Mouse (Mus musculus) induced T-regulatory cell, adult 2 months (primary cell): ENCODE data around the gene Sesn2.
"Not testable (repeated sequence)": the region's sequence is repeated elsewhere in the genome, so short reads cannot be mapped to it uniquely, and the experiment has no call there.

ENCODE experiments used
- DNase-seq: peaks from one replicate; pipeline ENCODE4 v3.0.0-alpha.2; 2012; ENCODE audit warnings: low read depth

Gene Sesn2

DNA sequence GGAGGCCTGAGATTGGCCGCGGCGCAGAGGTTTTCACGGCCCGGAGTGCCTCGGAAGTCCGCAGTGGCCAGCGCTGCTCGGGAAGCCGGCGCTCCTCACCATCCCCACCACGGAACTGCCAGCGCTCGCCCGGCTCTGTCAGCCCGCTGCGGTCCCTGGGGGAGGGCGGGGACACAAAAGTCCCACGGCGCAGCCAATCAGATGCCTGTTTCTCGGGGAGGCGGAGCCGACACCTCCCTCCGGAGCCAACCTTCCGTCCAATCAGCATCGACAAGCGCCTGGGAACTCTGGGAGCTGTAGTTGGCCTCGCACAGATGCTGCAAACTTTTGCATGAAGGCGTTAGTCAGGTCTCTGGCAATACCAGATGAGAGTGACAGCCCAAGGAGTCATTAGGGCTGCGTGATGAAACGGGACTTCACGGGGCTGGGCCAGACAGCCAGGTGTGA lies at the start of gene Sesn2:
TSS of gene Sesn2 (minus strand) at position 150 of the 447 bp plus-strand sequence.
- peak; percentile 98 for DNase-seq

DNA sequence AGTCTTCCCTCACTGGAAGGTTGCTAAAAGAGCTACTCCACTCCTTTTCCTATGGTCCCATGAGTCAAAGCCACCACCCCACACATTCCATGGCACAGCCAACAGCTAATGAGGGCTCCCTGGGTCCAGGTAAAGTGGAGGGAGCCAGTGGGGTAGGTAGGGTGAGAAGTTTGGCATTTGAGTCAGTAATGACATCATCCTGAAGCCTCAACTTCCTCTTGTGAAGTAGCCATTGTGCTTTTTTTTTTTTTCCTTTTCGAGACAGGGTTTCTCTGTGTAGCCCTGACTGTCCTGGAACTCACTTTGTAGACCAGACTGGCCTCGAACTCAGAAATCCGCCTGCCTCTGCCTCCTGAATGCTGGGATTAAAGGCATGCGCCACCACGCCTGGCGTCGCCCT lies 45.2 kb upstream of the Sesn2 start:
- not testable (repeated sequence) for DNase-seq

DNA sequence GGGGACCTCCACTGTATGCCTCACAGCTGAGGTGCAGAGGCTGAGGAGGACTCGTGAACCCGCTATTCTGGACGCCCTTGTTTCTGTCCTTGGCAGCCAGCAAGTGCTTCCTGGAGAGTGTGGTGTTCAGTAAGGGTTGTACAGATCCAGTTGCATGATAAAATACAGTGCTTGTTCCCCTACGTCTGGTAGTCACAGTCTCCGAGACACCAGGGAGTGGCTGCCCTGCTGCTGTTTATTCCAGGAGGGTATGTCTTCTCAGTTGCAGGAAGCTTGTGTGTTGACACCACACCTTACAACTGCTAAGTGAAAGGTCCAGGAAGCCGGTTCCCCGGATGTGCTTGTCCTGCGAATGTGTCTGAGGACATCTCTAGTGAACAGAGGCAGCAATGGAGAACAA lies 44.4 kb upstream of the Sesn2 start:
- DNase-seq: no peak

DNA sequence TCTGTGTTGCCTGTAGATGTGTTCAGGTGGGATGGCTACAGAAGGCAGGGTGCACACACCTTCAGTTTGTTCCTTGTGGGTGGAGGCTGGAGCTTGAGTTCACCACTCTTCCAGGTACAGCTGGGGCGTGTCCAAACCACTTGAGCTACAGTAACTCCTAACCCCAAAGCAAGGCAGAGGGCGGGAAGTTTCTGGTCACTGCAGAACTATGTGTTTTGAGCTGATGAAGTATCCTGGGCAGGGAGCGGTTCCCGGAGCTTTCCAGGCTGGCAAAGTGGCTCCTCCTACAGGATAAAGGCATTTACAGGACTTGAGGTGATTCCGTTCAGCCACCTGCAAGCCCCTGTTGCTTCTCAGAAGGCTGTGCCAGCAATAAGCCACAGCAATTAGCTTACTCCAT lies 43.9 kb upstream of the Sesn2 start:
- no peak for DNase-seq

DNA sequence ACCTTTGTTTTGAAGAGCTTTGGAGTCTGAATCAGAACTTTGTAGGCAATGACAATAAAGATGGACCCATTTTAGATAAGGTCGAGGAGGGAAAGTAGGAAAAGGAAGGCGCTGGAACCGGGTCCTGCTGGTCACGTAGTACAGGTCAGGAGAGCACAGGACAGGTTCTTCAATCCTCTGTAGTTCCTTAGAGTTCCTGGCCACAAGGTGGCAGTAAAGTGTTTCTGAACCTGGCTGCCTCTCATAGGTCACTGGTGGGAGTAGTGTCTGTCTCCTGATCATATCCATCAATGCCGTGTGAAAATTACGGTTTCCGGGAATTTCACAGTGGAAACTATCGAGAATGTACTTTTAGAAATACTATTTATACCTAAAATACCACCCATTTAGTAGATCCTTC lies 35.5 kb upstream of the Sesn2 start:
- peak; percentile 87 for DNase-seq

DNA sequence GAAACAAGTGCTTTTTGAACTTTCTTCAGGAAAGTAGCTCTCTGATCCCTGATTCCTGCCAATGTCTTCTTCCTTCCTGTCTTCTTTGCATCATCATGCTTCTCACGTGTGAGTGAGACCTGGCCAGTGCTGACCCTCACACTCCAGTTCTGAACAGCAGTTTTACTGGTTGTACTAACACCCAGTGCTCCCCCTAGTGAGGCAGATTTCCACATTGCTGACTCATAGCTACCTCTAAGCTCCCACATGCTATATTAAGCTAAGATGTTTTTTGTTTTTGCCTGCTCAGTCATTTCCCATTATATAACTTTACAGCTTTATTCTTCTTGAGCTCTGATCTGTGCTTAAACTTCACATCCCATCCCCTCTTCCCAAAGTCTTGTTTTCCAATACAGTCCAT lies 32.4 kb upstream of the Sesn2 start:
- DNase-seq: no peak

DNA sequence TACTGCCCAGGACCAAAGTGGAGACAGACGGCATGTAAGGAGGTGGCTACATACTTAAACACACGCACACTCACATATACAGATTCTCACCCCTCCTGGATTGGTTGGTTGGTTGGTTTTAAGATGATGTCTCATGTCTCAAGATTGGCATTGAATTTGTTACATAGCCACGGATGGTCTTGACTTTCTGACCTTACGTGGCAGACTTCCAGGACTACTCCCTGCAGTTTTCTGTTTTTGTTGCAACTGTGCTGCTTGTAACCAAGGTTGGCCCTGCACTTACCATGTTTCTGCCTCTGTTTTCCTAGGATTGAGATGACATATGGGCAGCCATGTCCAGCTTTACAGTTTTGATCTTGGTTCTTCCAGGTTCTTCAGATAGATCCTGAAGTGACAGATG lies 31.1 kb upstream of the Sesn2 start:
- no peak for DNase-seq

DNA sequence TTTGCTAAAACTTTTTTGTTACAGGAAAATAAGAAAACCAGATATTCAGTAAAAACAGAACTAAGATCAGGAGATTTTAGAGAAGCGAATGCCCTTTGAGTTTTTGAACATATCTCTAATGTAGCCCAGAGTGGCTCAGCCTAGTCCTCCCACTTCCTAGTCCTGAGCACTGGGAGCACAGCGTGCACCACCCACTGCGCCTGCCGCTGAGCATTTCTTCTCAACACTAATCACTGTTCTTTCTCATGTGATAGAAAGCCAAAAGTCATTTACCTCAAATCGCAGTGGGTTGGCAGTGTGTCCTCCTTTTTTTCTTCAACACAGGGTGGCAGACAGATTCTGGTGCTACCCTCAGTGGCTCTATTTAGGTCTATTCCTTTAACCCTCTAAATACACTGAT lies 29.2 kb upstream of the Sesn2 start:
- no peak for DNase-seq

DNA sequence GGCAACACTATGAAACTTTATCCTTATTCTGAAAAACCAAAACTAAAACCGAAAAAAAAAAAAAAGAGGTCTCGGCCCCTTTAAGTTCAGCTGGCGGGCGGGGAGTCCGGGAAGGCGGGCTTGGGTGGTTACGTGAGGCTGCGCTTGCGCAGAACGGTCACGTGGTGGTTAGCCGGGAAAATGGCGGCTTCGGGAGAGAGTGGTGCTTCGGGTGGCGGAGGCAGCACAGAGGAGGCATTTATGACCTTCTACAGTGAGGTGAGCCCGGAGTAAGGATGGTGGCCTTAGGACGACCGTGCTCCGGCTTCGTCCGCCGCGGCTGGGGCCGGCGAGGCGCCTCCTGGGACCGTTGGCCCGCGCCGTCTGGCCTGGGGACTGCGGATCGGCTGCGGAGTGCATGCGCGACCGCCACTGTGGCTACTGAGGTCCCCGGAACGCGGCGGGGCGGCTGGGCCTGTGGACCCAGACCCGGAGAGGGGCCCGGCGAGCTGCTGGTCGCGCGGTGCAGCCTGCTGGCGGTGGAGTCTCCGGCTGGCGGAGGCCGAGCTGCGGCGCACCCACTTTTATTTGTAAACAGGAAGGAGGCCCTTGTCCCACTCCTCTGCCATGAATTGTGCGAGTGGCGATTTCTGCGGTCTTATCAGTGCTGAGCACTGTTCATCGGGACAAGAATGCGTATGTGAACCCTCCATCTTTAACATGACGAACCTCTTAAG lies 25.3 kb upstream of the Sesn2 start, which contains the start of gene Dnajc8:
TSS of gene Dnajc8 (plus strand) at position 145 of the 716 bp plus-strand sequence.
- peak; percentile 99 for DNase-seq

DNA sequence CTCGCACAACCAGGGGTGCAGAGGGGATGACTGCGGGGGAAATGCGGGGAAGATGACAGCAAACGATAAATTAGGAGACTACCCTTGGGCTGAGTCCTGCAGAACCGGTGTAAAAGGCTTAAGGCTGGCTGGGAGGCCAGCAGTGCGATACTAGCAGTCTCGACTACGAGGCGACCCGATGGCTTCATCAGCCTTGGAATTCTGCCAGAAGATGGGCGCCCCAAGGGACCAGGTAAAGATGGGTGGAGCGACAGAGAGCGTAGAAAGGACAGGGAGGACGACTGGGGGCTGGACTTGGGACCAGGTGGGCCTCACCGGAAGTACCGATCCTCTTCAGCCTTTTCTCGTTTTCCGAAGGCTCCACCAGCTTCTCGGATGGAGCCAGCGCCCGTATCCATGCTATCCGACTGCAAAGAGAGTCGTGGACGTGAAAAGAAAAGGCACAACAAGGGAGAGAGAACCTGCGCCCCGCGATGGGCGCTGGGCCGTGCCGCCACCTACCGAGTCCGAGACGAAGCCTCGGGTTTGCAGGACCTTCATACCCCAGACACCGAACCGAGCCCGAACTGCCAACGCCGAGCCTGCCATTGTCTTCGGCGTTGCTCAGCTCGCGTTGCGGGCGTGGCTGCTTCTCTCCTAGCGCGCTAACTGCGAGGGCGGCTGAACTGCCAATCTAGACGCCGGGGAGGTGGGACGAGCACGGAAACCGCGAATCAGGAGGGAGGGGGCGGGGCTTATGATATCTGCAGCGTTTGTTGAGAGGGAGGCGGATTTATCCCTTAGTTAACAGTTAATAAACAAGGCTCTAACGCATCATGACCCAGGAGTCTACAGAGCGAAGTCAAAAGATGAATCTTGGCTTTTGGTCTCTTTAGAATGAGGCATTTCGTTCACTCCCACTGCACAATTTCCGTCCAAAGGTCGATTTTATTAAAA lies 22.9 kb upstream of the Sesn2 start, which contains the start of gene Atpif1:
TSS of gene Atpif1 (minus strand) at position 679 of the 936 bp plus-strand sequence.
- peak; percentile 98 for DNase-seq

DNA sequence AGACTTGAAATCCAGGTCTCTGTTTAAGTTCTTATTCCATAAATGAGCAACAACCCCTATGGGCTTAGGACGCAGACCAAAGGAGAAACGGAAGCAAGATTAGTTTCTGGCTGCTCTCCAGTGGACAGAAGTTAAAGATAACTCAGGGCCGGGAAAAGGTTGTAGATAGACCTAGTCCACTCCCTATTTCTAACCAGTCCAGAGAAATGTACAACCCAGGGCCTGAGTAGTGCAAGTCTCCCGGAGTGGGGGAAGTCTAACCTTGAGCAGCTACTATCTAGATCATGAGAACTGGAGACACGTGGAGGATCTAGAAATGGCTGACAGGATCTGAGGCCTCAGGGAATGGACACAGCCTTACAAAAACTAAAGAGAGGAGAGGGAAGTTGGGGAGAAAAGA lies 22.2 kb upstream of the Sesn2 start:
- DNase-seq: no peak

DNA sequence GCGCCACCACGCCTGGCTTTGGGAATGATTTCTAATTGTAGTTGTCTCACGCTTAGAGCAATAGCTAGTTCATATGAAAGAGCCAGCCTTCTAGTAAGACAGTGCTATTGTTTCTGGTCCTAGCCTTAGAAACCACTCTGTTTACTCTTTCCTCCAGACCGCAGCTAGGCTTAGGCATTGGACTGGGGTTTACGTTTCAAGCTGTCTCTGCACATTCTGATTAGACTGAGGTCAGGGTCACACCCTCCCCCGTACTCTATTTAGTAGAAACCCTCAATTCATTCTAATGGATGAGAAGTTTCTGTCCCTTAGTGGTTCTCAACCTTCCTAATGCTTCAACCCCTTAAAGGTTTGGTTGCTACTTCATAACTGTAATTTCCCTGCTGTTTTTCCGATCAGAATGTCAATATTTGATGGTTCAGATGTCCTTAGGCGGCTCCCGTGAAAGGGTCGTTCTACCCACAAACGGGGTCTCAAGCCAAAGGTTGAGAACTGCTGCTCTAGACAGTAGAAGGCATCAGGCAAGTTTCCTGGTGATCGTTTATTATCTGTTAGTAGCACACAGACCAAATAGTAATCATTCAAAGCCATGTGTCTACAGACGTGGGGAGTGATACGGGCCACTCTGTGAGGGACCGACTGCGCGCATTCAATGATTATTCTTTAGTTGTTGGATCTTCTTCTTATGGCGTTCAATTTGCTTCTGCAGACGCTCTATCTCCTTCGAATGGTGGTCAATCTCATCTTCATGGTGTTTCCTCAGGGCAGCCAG lies 19.9 kb upstream of the Sesn2 start:
- no peak for DNase-seq

DNA sequence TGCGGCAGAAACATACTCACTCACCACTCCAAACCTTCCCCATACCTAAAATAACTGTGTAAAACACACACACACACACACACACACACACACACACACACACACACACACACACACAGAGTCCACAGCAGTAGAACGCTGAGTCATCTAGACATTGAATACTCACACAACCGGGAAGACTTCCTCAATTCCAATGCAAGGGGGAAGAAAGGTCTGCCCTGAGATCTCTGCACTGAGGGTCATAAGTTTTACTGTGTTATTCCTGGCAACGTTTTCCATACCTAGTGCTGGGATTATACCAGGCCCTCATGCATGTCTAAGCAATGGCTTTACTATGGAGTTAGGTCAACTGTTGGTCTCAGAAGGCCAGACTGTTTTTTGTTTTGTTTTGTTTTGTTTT lies 19.0 kb upstream of the Sesn2 start:
- no peak for DNase-seq

DNA sequence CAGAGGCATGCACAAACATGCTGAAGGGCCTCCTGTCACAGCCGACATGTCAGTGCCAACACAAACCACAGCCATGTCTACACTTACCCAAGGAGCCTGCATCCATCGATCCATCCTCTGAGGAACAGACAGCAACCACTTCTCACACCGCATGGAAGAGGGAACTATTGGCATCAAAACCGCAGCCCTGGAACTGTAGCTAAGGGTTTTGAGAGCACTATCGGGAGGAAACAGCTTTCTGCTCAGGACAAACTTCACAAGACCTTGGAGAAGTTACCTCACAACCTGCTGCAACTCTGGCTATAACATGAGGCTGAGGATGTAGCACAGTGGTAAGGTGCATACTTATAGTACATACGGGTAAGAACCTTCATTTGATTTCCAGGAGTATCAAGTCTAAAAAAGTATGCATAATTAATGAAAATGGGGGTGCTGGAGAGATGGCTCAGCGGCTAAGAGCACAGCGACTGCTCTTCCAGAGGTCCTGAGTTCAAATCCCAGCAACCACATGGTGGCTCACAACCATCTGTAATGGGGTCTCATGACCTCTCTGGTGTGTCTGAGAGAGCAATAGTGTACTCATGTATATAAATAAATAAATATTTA lies 17.7 kb upstream of the Sesn2 start:
- DNase-seq: no peak

DNA sequence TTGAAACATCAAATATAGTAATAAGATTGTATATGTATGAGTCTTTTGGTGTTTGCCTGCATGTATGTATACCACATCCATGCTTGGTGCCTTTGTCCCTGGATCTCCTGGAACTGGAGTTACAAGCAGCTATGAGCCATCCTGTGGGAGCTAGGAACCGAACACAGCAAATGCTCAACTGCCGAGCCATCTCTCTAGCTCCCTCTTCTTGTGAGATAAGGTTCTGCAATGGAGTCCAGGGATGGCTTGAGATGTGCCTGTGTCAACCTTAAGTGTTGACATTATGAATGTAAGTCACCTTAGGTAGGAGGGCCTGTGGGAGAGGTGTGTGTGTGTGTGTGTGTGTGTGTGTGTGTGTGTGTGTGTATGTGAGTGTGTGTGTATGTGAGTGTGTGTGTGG lies 16.4 kb upstream of the Sesn2 start:
- peak; percentile 66 for DNase-seq

DNA sequence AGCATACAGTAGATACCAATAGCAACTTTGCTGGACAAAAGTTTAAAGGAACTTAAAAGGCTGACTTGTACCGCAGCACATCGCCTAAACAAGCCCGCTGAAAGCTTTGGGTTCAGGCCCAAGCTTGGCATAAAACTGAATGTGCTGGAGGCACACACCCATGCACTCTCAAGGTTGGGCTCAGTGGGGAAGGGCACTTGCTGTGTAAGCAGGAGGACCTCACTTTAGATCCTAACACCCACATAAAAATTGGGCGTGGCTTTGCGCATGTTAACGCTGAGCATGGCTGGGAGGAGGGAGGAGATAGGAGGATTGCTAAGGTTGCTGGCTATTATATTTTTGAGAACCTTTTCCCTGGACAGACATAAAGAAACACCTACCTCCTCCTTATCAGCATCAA lies 14.5 kb upstream of the Sesn2 start:
- no peak for DNase-seq

DNA sequence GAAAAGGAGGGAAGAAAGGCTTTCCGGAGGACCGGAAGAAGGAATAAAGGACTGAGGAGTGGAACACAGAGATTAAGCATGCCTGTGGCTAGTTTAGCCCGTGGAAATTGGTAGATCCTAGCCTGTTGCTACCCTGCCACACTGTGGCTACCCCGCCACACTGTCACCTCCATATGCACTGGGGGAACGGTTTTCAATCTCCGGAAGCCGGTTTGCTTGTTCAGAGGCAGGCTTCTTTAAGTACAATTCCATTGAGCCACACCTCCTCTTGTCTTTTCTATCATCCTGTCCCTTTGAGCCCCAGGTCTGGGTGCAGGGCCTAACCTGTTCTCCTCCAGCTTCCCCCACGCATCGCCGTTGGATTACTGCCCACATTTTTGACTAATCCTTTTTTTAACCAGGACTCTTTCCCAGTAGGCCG lies 14.0 kb upstream of the Sesn2 start:
- no peak for DNase-seq

DNA sequence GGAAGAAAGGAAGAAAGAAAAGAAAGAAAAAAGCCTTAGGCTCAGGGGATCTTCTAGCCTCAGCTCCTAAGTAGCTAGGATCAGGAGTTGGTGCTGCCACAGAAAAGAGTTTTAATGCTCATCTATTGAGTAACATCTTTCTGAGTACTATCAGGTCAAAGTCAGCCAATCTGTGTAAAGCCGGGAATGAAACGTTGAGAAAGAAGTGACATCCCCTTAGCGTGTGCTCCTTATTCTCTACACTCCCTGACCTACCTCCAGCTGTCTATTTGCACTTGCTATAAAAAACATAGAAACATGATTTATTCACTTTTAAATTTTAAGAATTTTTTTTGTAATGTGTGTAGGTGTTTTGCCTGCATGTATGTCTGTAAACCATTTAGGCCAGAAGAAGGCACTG lies 8.9 kb upstream of the Sesn2 start:
- no peak for DNase-seq

DNA sequence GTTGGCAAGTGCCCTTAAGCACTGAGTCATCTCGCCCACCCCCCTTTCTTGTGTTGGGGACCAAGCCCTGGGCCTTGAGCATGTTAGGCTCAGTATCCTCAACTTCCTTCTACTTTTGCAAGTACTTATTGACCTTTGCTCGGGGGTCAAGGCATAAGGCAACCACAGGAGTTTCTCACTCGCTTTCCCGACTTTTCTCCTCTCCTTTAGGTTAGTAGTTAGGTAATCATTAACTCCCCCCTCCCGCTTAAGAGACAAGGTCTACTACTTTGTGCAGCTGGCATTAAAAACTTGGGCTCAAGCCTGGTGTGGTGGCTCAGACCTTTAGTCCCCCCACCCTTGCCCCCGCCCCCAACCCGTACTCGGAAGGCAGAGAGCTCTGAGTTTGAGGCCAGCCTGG lies 7.8 kb upstream of the Sesn2 start:
- DNase-seq: no peak

DNA sequence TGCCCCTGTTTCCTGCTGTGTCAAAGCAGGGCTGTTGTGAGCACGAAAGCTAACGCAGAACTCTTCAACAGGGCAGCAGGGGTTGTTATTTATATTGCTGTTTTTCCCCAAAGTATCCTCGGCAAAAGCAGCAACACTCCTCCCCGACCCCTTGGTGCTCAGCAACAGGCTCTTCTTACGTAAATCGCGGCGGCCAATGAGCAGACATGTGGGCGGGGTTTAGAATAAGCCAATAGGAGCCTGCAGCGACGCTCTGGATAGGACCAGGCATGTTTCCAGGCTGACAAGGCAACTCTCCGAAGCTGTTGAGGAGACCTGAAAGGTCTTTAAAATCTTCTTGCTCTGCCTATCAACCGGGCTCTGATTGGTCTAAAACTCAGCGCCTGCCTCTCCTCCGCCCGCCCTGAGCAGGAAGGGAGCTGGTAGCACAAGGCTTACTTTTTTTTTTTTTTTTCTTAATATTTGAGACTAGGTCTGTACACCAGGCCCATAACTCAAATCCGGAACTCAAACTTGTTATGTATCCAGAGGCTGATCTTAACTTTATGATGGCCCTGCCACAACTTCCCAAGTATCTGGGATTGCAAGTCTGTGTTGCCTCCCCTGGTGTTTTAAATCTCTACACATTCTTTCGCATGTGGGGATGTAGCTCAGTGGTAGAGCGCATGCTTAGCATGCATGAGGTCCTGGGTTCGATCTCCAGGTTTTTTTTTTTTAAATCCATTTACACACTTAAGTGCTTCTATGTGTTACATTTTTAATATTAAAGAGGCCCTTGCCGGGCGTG lies 5.3 kb upstream of the Sesn2 start:
- peak; percentile 97 for DNase-seq

DNA sequence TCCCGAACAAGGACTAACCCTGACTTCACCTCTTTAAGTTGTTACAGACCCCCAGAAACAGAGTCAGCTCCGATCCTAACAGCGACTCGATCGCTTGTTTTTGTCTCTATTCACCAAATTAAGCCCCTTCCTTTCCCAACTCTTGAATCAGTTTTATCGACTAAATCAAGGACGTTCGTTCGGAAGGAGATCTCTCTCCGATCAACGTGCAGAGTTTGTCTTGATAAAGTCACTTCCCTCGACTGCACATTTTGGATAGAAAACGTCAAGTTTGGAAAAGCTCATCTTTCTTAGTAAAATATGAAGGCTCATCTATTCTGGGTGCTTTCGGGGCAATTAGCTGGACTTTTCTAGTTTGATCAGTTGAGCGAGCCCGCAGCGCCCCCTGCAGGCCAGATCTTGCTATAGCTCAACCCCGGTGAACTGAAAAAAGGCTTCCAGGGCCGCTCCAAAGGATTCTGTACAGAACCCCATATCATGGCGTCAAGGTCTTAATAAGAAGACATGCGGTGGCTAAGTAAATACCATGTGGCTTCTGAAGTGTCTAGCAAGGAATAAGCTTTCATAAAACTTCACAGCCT lies 4.3 kb upstream of the Sesn2 start:
- DNase-seq: peak; percentile 93
